Mouse (Mus musculus) left cerebral cortex, postnatal 25 days (tissue): ENCODE measurements at regions not wholly inside any gene's neighbourhood (a gene's known extent, or its start where the extent isn't known, plus 50 kb on each side); places are given as distances from the start of the nearest gene placed in this dataset.

Experiments
- DNase-seq, 2 experiments: peaks; one replicate each; pipeline ENCODE4 v3.0.0; 2022; ENCODE audit warnings: low spot score in 2 of 2, mixed read lengths in 1 of 2
- intact Hi-C: fragments of 180-260 bp; cut with DNase I; formaldehyde crosslinking; loops from one replicate; pipeline ENCODE4 v1.15.1; 2025

DNA sequence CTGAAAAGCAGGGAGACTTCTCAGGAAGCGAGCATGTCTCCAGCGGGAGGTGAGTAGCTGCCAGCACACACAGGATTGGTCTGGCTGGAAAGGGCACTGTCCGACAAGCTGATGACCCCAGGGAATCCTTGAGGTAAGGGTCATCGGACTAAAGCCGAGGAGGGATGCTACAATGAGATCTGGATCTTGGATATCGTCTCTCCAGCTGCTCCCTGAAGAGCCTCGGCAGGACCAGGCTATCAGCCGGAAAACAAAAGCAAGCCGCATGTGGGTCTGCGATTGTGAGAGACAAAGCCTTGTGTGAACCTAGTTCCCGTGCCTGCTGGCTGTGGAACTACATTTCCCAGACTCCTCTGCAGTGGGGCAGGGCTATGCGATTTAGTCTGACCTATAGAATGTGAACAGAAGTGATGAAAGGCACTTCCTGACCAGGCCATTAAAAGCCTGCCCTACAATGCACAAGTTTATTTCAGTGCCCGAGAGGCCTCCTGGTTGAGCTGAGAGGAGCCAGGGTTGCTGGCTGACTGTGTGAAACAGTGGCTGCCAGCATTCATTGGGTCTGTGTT, 66.7 kb upstream of the Slc6a6 start:
- intact Hi-C loops, result no loop called here
- DNase-seq, result peak; percentile 59 to 82

DNA sequence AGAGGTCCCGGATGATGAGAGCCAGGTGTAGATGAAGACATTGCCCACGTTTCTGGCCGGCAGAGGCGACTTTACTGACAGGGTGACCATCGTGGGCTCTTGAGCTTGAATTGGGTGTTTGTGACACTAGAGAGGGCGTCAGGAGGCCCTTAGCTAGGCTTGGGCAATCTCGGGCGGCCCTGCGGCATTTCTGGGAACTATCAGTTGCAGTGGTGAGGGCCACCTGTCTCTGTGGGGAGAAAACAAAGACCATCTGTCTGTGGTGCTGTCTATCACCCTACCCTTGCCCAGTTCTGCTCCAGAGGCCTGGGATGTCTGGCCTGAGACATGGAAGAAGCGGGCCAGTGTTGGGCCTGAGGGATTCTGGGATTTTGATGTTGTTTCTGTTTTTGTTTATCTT, 66.2 kb upstream of the Slc6a6 start:
- no peak for DNase-seq
- intact Hi-C loops, result no loop called here

DNA sequence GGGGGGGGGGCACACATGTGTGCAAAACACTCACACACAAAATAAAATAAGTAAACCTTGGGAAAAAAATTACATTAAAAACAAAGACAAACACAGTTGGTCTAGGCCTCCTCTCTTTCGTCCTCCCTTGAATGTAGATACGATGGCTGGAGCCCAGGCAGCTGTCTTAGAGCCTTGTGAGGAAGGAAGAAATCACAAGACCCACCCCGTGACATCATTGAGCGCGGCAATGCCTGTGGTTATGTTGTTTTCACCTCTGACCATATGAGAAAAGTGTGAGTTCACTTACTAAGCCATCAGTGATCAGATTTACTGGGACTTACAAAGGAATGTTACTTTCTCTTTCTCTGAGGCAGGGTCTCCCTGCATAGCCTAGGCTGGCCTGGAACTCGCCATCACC, 64.8 kb upstream of the Slc6a6 start:
- intact Hi-C loops, result no loop called here

DNA sequence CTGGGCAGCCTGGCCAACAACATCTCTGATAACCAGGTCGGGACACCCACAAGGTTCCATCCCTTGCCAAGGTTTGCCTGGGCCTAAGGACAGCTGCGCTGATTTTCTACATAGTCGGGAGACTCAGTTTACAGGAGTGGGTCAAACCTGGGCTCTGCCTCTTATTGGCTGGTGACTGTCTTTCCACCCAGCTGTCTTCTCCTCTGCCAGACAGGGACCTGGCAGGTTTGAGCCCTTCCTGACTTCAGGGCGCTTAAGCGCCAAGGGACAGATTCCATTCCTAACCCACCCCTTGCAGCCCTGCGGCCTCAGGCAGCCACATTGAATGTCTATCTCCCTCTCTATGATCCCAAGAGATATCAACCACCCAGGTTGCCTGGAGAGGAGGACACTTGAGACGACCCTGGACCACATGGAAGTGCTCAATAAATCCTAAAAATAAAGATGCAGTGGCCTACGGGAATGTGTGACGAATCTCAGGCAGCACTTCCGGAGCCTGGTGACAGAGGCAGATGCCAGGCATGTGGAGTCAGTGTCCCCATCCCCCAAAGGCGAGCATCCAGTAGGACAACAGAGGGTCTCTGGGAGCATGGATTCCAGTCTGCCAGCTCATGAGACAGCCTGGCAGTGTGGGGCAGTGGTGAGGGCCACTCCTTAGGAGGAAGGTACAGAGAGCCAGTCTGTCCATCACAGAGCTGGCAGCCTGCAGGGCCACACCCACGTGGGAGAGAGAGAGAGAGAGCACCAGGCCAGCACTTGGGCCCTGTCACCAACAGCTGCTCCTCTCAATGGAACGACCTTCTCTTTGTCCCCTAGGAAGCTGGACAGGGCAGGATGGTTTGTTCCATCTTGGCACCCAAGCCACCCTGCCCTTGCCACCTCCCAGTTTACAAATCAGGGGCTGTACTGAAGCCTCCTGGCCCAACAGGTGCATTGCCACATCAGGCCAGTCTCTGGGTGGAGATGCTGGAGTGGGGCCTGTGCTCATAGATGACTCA, 63.8 kb upstream of the Slc6a6 start:
- intact Hi-C loops, result no loop called here
- no peak for DNase-seq

More for the DNA sequence above, 64.8 kb upstream of the Slc6a6 start:
- DNase-seq, result no peak

DNA sequence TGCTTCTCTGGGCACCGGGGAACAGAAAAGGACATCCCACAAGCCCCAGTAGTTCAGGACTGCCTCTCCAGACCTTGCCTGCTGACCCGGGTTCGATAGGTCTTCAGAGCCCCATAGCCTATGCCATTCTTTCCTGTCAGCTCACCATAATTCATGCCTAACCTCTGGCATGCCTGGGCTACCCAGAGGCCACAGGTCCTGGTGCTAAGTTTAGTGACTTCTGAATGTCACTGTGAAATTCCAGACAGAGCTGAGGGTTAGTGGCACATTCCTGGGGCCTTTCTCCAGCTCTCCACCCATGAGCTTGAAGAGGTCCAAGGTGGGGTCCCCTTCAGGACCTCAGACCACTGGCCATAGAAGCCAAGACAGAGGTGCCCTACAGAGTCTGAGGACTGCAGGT, 62.4 kb upstream of the Slc6a6 start:
- intact Hi-C loops, result no loop called here
- no peak for DNase-seq

DNA sequence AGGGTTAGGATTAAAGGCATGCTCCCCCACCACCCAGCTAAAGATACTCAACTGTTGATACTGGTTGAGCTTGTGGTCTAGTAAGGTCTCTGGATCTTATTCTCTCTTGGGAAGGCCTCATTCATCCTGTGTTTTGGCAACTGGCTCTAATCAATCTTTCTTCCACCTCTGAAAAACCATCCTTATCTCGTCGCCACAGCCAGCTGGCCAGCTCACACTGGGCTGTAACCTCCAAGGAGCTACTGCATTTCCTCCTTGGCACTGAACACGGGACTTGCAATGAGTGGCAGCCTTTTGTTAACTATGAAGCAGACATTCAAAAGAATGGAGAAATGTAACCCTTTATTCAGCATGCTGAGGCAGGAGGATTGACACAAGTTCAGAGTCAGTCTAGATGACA, 61.4 kb upstream of the Slc6a6 start:
- intact Hi-C loops, result no loop called here

DNA sequence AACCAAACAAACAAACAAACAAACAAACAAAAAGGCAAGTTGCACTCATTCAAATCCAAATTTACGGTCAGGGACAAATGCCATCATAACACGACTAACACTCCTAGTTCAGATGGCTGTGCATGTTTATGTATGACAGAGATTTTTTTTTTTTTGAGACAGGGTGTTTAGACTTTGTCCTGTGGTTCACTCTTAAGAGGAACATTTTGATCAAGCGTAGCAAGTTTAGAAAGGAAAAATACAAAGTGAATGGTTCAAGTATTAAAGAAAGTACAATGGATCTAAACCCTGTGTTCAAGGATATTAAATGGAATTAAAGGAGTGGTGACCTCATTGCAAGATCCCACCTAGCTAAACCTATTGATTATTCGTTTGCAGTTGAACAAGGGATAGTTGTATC, 60.2 kb upstream of the Slc6a6 start:
- no peak for DNase-seq
- intact Hi-C loops, result no loop called here

More for the DNA sequence above, 61.4 kb upstream of the Slc6a6 start:
- no peak for DNase-seq

DNA sequence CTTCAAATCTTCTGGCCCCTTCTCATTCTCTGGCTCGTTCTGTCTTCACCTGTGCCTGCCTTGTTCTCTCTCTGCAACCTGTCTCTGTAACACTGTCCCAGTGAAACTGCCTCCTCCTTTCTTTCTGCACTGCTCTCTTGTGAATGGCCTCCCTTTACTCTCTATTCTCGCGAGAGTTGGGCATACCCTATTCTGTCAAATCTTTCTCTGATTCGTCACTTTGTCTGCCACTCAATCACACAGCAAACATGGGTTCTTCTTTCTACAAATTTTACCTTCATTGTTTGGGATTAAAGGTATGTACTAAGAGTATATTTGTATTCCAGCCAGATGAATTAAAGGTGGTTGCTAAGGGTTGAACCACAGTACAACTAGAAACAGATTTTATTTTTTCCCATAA, 54.6 kb upstream of the Slc6a6 start:
- intact Hi-C loops, result no loop called here
- DNase-seq, result no peak

DNA sequence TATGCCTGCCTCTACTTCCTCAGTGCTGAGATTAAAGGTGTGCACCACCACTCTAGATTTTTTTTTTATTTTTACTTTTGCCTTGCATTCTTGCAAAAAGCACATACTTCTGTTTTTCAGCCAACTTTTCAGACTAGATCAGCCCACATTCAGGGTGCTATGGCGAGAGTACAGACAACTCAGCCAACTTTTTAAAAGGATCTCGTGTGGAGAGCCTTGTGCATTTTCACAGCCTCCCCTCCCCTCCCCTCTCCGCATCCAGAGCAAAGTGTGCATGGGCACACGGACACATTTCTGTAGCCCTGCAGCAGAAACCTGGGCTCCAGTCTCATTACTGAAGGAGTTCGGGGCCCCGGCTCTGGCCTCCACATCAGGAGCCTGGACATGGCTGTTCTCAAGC, 52.6 kb upstream of the Slc6a6 start:
- peak in 1 of 2 experiments; percentile 59 for DNase-seq
- intact Hi-C loops, result no loop called here
